Mouse (Mus musculus): ENCODE data around the gene Tbc1d10a. TPM values are rescaled to one million over a fixed set of nuclear protein-coding genes. Genes with fewer than 3 reads are reported as not detected.
A peak's percentile ranks its signal among the peaks of the same experiment; 100 is the strongest.
"Not testable (repeated sequence)": the region's sequence is repeated elsewhere in the genome, so short reads cannot be mapped to it uniquely, and the experiment has no call there.

Tbc1d10a gene
- polyA plus RNA-seq, 1 experiment = 15.8 TPM

- H3K36me3 ChIP-seq (replicated peaks; ENCODE audit: low read length) = peaks cover 99% of the 10 kb centered on the region
- 0 out of 2 replicates have a peak, but pooled peaks cover 4% of the 10 kb centered on the region for H3K4me1 ChIP-seq
- TF ChIP-seq FLI1 (IDR thresholded peaks at IDR 0.05; ENCODE audit: low read length) = no peak
- no peak for TF ChIP-seq GATA1 (IDR thresholded peaks at IDR 0.05; ENCODE audit: borderline replicate concordance, low read length)
- H3K27me3 ChIP-seq (replicated peaks) = no peaks in the 10 kb centered on the region
- H3K9me3 ChIP-seq = no peaks in the 10 kb centered on the region
- H3K4me3 ChIP-seq (replicated peaks) = no peak overlapping the region
Measured at GRCm38 (mm10) chr11:4177716-4178115, 8.9 kb upstream of the Tbc1d10a start.

DNA sequence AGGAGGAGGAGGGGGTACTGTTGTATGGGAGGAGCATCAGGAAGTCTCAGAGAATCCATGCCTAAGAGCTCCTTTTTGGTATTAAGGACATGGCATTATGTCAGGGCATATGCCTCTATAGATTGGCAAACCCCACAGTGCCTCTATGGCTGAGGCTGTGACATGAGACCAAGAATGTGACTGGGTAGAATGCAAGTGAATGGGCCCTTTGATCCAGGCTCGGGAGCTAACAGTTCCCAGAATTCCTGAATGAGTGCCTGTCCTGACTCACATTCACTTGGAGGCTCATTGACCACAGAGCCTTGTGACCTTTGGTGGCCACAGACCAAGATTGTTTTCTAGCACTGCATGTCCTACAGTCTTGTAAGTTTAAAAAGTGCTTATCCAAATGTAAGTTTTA is 4.5 kb upstream of the Tbc1d10a start:
- Histone ChIP-seq H3K9me3 (no peaks in the 10 kb centered on the region), H3K27me3 (replicated peaks) (no peaks in the 10 kb centered on the region), H3K4me3 (replicated peaks) (no peak overlapping the region), H3K4me1 (peaks cover 6% of the 10 kb centered on the region), H3K36me3 (replicated peaks; ENCODE audit: low read length) (peaks cover 61% of the 10 kb centered on the region)
- no peak for TF ChIP-seq GATA1 (IDR thresholded peaks at IDR 0.05; ENCODE audit: borderline replicate concordance, low read length)
- TF ChIP-seq FLI1 (IDR thresholded peaks at IDR 0.05; ENCODE audit: low read length) = no peak

DNA sequence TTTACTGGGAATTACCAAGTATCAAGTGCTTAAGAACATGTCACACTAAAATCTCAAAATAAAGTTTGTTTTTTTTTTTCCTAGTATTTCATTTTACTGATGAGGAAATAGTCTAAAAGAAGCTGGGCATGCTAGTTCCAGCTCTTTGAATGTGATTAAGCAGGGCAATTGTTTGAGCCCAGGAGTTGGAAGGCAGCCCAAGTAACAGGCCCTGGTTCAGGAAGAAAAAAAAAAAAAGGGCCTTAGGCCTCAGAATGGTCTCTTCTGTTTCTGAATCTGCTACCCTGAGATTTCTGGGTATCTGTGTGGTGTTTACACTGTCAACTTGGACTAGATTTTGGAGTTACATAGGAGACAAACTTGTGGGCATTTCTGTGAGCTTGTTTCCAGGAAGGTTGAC is 3.1 kb upstream of the Tbc1d10a start:
- TF ChIP-seq FLI1 (IDR thresholded peaks at IDR 0.05; ENCODE audit: low read length) (no peak), GATA1 (IDR thresholded peaks at IDR 0.05; ENCODE audit: borderline replicate concordance, low read length) (no peak)
- peaks cover 16% of the 10 kb centered on the region for H3K4me1 ChIP-seq
- peaks cover 47% of the 10 kb centered on the region for H3K36me3 ChIP-seq (replicated peaks; ENCODE audit: low read length)
- no peaks in the 10 kb centered on the region for H3K9me3 ChIP-seq
- peaks cover 10% of the 10 kb centered on the region for H3K27me3 ChIP-seq (replicated peaks)
- no peak overlapping the region for H3K4me3 ChIP-seq (replicated peaks)

GRCm38 (mm10) chr11:4184251-4184952 is 2.2 kb upstream of the Tbc1d10a start:
- Histone ChIP-seq H3K4me1 (peaks cover 16% of the 10 kb centered on the region), H3K36me3 (replicated peaks; ENCODE audit: low read length) (peaks cover 38% of the 10 kb centered on the region), H3K9me3 (no peaks in the 10 kb centered on the region), H3K27me3 (replicated peaks) (peaks cover 10% of the 10 kb centered on the region), H3K4me3 (replicated peaks) (no peak overlapping the region)
- TF ChIP-seq FLI1 (IDR thresholded peaks at IDR 0.05; ENCODE audit: low read length) (no peak), GATA1 (IDR thresholded peaks at IDR 0.05; ENCODE audit: borderline replicate concordance, low read length) (no peak)

DNA sequence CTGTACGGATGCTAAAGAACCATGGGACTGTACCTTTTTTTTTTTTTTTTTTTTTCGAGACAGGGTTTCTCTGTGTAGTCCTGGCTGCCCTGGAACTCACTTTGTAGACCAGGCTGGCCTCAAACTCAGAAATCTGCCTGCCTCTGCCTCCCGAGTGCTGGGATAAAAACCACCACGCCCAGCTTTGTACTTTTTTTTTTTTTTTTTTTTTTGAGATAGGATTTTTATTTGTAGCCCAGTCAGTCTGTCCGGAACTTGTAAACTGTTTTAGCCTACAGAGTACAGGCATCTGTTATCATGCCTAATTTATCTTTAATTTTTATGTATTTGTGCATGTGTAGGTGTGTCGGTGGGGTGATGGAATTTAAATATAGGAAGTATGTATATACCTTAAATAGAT is 1.1 kb upstream of the Tbc1d10a start:
- H3K27me3 ChIP-seq (replicated peaks); H3K9me3 ChIP-seq; H3K4me3 ChIP-seq (replicated peaks): not testable (repeated sequence)
- Histone ChIP-seq H3K4me1 (peaks cover 23% of the 10 kb centered on the region), H3K36me3 (replicated peaks; ENCODE audit: low read length) (peaks cover 27% of the 10 kb centered on the region)

DNA sequence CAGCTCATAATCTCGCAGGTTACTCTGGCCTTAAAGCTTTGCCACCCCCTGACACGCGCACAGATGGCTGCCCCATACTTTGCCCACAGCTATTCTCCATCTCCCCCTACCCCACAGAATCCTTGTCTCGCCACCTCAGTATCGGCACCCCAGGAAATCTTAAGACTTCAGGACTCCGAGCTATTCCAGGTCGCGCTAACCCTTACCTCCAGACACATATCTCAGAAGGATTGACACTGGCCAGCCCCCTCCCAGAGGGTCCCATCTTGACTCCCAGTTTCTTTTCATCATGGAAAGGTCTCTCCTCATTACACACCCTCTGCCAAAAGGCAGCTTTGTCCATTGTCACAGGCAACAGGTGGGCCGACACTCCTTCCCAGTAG is 720 bp downstream of the Tbc1d10a start:
- Histone ChIP-seq H3K4me1 (peaks cover 36% of the 10 kb centered on the region), H3K36me3 (replicated peaks; ENCODE audit: low read length) (peaks cover 13% of the 10 kb centered on the region), H3K4me3 (replicated peaks) (peak overlapping the region; percentile 94), H3K9me3 (no peaks in the 10 kb centered on the region), H3K27me3 (replicated peaks) (peaks cover 16% of the 10 kb centered on the region)
- TF ChIP-seq GATA1 (IDR thresholded peaks at IDR 0.05; ENCODE audit: borderline replicate concordance, low read length) (no peak), FLI1 (IDR thresholded peaks at IDR 0.05; ENCODE audit: low read length) (no peak)

DNA sequence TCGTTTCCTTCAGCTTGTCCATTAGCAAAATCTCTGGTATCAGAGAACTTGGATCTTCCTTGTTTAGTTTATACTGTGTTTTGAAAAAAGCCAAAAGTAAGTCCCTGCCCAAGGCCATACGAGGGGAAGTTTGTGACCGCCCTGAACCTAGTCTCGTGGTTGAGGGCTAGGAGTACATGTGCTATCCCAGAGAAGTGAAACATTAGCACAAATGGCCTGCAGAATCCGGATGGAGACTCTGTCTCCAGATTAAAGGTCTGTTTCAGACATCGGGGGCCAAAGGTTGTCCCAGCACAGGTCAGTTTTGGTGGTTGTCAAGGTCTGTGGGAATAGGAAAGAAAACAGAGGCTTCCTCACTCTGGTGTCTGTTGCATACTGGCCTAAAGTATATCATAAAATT is 2.6 kb downstream of the Tbc1d10a start:
- TF ChIP-seq FLI1 (IDR thresholded peaks at IDR 0.05; ENCODE audit: low read length) (no peak), GATA1 (IDR thresholded peaks at IDR 0.05; ENCODE audit: borderline replicate concordance, low read length) (no peak)
- Histone ChIP-seq H3K27me3 (replicated peaks) (peaks cover 20% of the 10 kb centered on the region), H3K4me3 (replicated peaks) (no peak overlapping the region), H3K9me3 (no peaks in the 10 kb centered on the region), H3K4me1 (peaks cover 50% of the 10 kb centered on the region), H3K36me3 (replicated peaks; ENCODE audit: low read length) (peaks cover 3% of the 10 kb centered on the region)

- Histone ChIP-seq H3K4me1 (peaks cover 65% of the 10 kb centered on the region), H3K36me3 (replicated peaks; ENCODE audit: low read length) (peaks cover 3% of the 10 kb centered on the region), H3K27me3 (replicated peaks) (peaks cover 20% of the 10 kb centered on the region), H3K9me3 (no peaks in the 10 kb centered on the region), H3K4me3 (replicated peaks) (no peak overlapping the region)
- TF ChIP-seq FLI1 (IDR thresholded peaks at IDR 0.05; ENCODE audit: low read length) (no peak), GATA1 (IDR thresholded peaks at IDR 0.05; ENCODE audit: borderline replicate concordance, low read length) (no peak)
Measured at GRCm38 (mm10) chr11:4190677-4191076, 4.1 kb downstream of the Tbc1d10a start.

- TF ChIP-seq FLI1 (IDR thresholded peaks at IDR 0.05; ENCODE audit: low read length) (no peak), GATA1 (IDR thresholded peaks at IDR 0.05; ENCODE audit: borderline replicate concordance, low read length) (no peak)
- peaks cover 3% of the 10 kb centered on the region for H3K36me3 ChIP-seq (replicated peaks; ENCODE audit: low read length)
- no peaks in the 10 kb centered on the region for H3K9me3 ChIP-seq
Measured at GRCm38 (mm10) chr11:4192757-4193156, 6.2 kb downstream of the Tbc1d10a start.

DNA sequence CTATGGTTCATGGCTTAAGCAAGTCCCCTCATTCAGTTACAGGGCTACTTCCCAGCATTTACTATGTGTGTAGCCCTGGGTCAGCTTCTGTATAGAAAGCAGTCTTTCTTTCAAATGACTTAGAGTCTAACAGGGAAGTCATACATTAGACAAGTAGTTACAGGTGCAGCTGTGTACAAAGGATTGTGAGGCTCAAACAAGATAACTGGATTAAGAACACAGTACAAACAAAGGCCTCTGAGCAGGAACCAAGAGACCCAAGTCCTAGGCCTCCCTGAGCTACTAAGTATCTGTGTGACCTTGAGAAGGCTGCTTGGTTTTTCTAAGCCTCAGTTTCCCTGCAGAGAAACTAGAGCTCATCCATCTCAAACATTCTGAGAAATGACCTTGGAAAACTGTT is 6.8 kb downstream of the Tbc1d10a start:
- H3K36me3 ChIP-seq (replicated peaks; ENCODE audit: low read length) = peaks cover 3% of the 10 kb centered on the region
- H3K9me3 ChIP-seq = no peaks in the 10 kb centered on the region
- no peak overlapping the region for H3K4me3 ChIP-seq (replicated peaks)
- peaks cover 61% of the 10 kb centered on the region for H3K4me1 ChIP-seq
- peaks cover 18% of the 10 kb centered on the region for H3K27me3 ChIP-seq (replicated peaks)
- TF ChIP-seq FLI1 (IDR thresholded peaks at IDR 0.05; ENCODE audit: low read length) (no peak), GATA1 (IDR thresholded peaks at IDR 0.05; ENCODE audit: borderline replicate concordance, low read length) (no peak)

More at GRCm38 (mm10) chr11:4192757-4193156, 6.2 kb downstream of the Tbc1d10a start:
- no peak overlapping the region for H3K4me3 ChIP-seq (replicated peaks)
- peaks cover 64% of the 10 kb centered on the region for H3K4me1 ChIP-seq
- H3K27me3 ChIP-seq (replicated peaks) = peaks cover 19% of the 10 kb centered on the region

Data from megakaryocyte, embryonic 14.5 days (primary cell).